Mouse (Mus musculus): ENCODE measurements around the gene Fnd3c2. TPM values are rescaled to one million over a fixed set of nuclear protein-coding genes. Genes with fewer than 3 reads are reported as not detected.
A peak's percentile ranks its signal among the peaks of the same experiment; 100 is the strongest.
"Not testable (repeated sequence)": the region's sequence is repeated elsewhere in the genome, so short reads cannot be mapped to it uniquely, and the experiment has no call there.

Fnd3c2 gene
- not detected in 2 replicates for polyA plus RNA-seq (2016; fragmentation: Nextera tagmentation; extraction: Ambion mirVana)

GRCm38 (mm10) chrX:106255276-106255675 is at the start of gene Fnd3c2:
Gene Fnd3c2, minus strand, starts transcription at chrX:106255376.
- Histone ChIP-seq H3K27ac (replicated peaks) (no peak within 1 kb of the TSS), H3K4me1 (no peaks in the 10 kb centered on the region), H3K36me3 (no peaks in the 10 kb centered on the region), H3K27me3 (ENCODE audit: low read depth, poor library complexity, severe bottlenecking) (peaks cover 24% of the 10 kb centered on the region), H3K4me3 (no peak within 1 kb of the TSS), H3K9me3 (replicated peaks) (no peaks in the 10 kb centered on the region)
- no peak for DNase-seq (ENCODE audit: low spot score)
- 93% methylated on average over 4 of the region's 4 CpGs for WGBS

GRCm38 (mm10) chrX:106284441-106284840 is 29.3 kb upstream of the Fnd3c2 start:
- WGBS: 91% methylated on average over 2 of the region's 2 CpGs
- peaks cover 13% of the 10 kb centered on the region for H3K27me3 ChIP-seq (ENCODE audit: low read depth, poor library complexity, severe bottlenecking)
- no peak for DNase-seq (ENCODE audit: low spot score)
- H3K36me3 ChIP-seq: no peaks in the 10 kb centered on the region
- no peak overlapping the region for H3K4me3 ChIP-seq
- no peak overlapping the region for H3K27ac ChIP-seq (replicated peaks)
- H3K4me1 ChIP-seq: no peaks in the 10 kb centered on the region
- H3K9me3 ChIP-seq (replicated peaks): no peaks in the 10 kb centered on the region

GRCm38 (mm10) chrX:106221058-106221457 is 34.1 kb downstream of the Fnd3c2 start, which contains the start of gene Taf9b:
Gene Taf9b, minus strand, starts transcription at chrX:106221158.
- 91% methylated on average over 25 of the region's 25 CpGs for WGBS
- peaks cover 16% of the 10 kb centered on the region for H3K27me3 ChIP-seq (ENCODE audit: low read depth, poor library complexity, severe bottlenecking)
- no peak for DNase-seq (ENCODE audit: low spot score)
- no peaks in the 10 kb centered on the region for H3K36me3 ChIP-seq
- H3K4me1 ChIP-seq: no peaks in the 10 kb centered on the region
- H3K9me3 ChIP-seq (replicated peaks): peaks cover 22% of the 10 kb centered on the region
- no peak within 1 kb of the TSS for H3K27ac ChIP-seq (replicated peaks)
- H3K4me3 ChIP-seq: peak within 1 kb of the TSS; percentile 67

GRCm38 (mm10) chrX:106219171-106220032 is 35.8 kb downstream of the Fnd3c2 start:
- peaks cover 22% of the 10 kb centered on the region for H3K9me3 ChIP-seq (replicated peaks)
- H3K27me3 ChIP-seq (ENCODE audit: low read depth, poor library complexity, severe bottlenecking): peaks cover 16% of the 10 kb centered on the region
- no peaks in the 10 kb centered on the region for H3K36me3 ChIP-seq
- peak overlapping the region; percentile 67 for H3K4me3 ChIP-seq
- no peaks in the 10 kb centered on the region for H3K4me1 ChIP-seq
- WGBS: 27% methylated on average over 60 of the region's 60 CpGs
- peak overlapping the region; percentile 90 for H3K27ac ChIP-seq (replicated peaks)
- peak; percentile 75 for DNase-seq (ENCODE audit: low spot score)

- Histone ChIP-seq H3K27me3 (ENCODE audit: low read depth, poor library complexity, severe bottlenecking) (no peaks in the 10 kb centered on the region), H3K4me3 (no peak overlapping the region), H3K27ac (replicated peaks) (no peak overlapping the region), H3K9me3 (replicated peaks) (no peaks in the 10 kb centered on the region), H3K4me1 (no peaks in the 10 kb centered on the region), H3K36me3 (peaks cover 21% of the 10 kb centered on the region)
- no peak for DNase-seq (ENCODE audit: low spot score)
- WGBS: 91% methylated on average over 2 of the region's 2 CpGs
These were observed 46.1 kb downstream of the Fnd3c2 start for GRCm38 (mm10) chrX:106209100-106209499.

- Histone ChIP-seq H3K27me3 (ENCODE audit: low read depth, poor library complexity, severe bottlenecking) (0 out of 2 replicates have a peak, but pooled peaks cover under 1% of the 10 kb centered on the region), H3K36me3 (peaks cover 95% of the 10 kb centered on the region), H3K9me3 (replicated peaks) (no peaks in the 10 kb centered on the region), H3K4me3 (no peak overlapping the region), H3K27ac (replicated peaks) (no peak overlapping the region), H3K4me1 (no peaks in the 10 kb centered on the region)
- 91% methylated on average over 5 of the region's 5 CpGs for WGBS
- DNase-seq (ENCODE audit: low spot score): no peak
These were observed 56.3 kb downstream of the Fnd3c2 start for GRCm38 (mm10) chrX:106198904-106199303.

GRCm38 (mm10) chrX:106197308-106197707 is 57.9 kb downstream of the Fnd3c2 start:
- Histone ChIP-seq H3K27me3 (ENCODE audit: low read depth, poor library complexity, severe bottlenecking) (0 out of 2 replicates have a peak, but pooled peaks cover 5% of the 10 kb centered on the region), H3K4me1 (no peaks in the 10 kb centered on the region), H3K4me3 (no peak overlapping the region), H3K36me3 (peaks cover 98% of the 10 kb centered on the region), H3K27ac (replicated peaks) (no peak overlapping the region), H3K9me3 (replicated peaks) (no peaks in the 10 kb centered on the region)
- WGBS: 69% methylated on average over 5 of the region's 5 CpGs
- DNase-seq (ENCODE audit: low spot score): no peak

- Histone ChIP-seq H3K4me1 (peaks cover 13% of the 10 kb centered on the region), H3K36me3 (peaks cover 89% of the 10 kb centered on the region)
- H3K27ac ChIP-seq (replicated peaks); H3K27me3 ChIP-seq (ENCODE audit: low read depth, poor library complexity, severe bottlenecking); H3K4me3 ChIP-seq; DNase-seq (ENCODE audit: low spot score); H3K9me3 ChIP-seq (replicated peaks): not testable (repeated sequence)
- 90% methylated on average over 6 of the region's 6 CpGs for WGBS
These were observed 60.8 kb downstream of the Fnd3c2 start for GRCm38 (mm10) chrX:106194361-106194760.

- H3K36me3 ChIP-seq: peaks cover 46% of the 10 kb centered on the region
- H3K4me3 ChIP-seq: peak overlapping the region; percentile 64
- H3K27ac ChIP-seq (replicated peaks): no peak overlapping the region
- 51% methylated on average over 4 of the region's 4 CpGs for WGBS
- peaks cover 34% of the 10 kb centered on the region for H3K4me1 ChIP-seq
- no peaks in the 10 kb centered on the region for H3K9me3 ChIP-seq (replicated peaks)
- no peak for DNase-seq (ENCODE audit: low spot score)
- peaks cover 33% of the 10 kb centered on the region for H3K27me3 ChIP-seq (ENCODE audit: low read depth, poor library complexity, severe bottlenecking)
These were observed 65.1 kb downstream of the Fnd3c2 start for GRCm38 (mm10) chrX:106190091-106190490.

- H3K36me3 ChIP-seq: peaks cover 39% of the 10 kb centered on the region
- H3K4me1 ChIP-seq: peaks cover 39% of the 10 kb centered on the region
- no peaks in the 10 kb centered on the region for H3K9me3 ChIP-seq (replicated peaks)
- H3K27ac ChIP-seq (replicated peaks): peak overlapping the region; percentile 89; the same call in 1 of the 2 replicates
- DNase-seq (ENCODE audit: low spot score): no peak
- peaks cover 35% of the 10 kb centered on the region for H3K27me3 ChIP-seq (ENCODE audit: low read depth, poor library complexity, severe bottlenecking)
- H3K4me3 ChIP-seq: peak overlapping the region; percentile 64
- 59% methylated on average over 5 of the region's 5 CpGs for WGBS
These were observed 65.8 kb downstream of the Fnd3c2 start for GRCm38 (mm10) chrX:106189356-106189755.

- H3K4me1 ChIP-seq: peaks cover 47% of the 10 kb centered on the region
- H3K4me3 ChIP-seq: peak overlapping the region; percentile 64
- no peaks in the 10 kb centered on the region for H3K9me3 ChIP-seq (replicated peaks)
- peaks cover 34% of the 10 kb centered on the region for H3K27me3 ChIP-seq (ENCODE audit: low read depth, poor library complexity, severe bottlenecking)
- no peak for DNase-seq (ENCODE audit: low spot score)
- peaks cover 22% of the 10 kb centered on the region for H3K36me3 ChIP-seq
- H3K27ac ChIP-seq (replicated peaks): peak overlapping the region; percentile 89
- 20% methylated on average over 12 of the region's 12 CpGs for WGBS
These were observed 67.4 kb downstream of the Fnd3c2 start for GRCm38 (mm10) chrX:106187737-106188136.

GRCm38 (mm10) chrX:106186713-106187649 is 68.2 kb downstream of the Fnd3c2 start, which contains the start of gene Pgk1:
Gene Pgk1, plus strand, starts transcription at chrX:106187100.
- peaks cover 47% of the 10 kb centered on the region for H3K4me1 ChIP-seq
- no peaks in the 10 kb centered on the region for H3K9me3 ChIP-seq (replicated peaks)
- peak within 1 kb of the TSS; percentile 64 for H3K4me3 ChIP-seq
- peaks cover 15% of the 10 kb centered on the region for H3K36me3 ChIP-seq
- H3K27me3 ChIP-seq (ENCODE audit: low read depth, poor library complexity, severe bottlenecking): peaks cover 40% of the 10 kb centered on the region
- DNase-seq (ENCODE audit: low spot score): peak; percentile 93
- WGBS: 14% methylated on average over 50 of the region's 55 CpGs
- H3K27ac ChIP-seq (replicated peaks): peak within 1 kb of the TSS; percentile 89

Data from midbrain, embryonic 10.5 days (tissue).